In the genomic region with DNA sequence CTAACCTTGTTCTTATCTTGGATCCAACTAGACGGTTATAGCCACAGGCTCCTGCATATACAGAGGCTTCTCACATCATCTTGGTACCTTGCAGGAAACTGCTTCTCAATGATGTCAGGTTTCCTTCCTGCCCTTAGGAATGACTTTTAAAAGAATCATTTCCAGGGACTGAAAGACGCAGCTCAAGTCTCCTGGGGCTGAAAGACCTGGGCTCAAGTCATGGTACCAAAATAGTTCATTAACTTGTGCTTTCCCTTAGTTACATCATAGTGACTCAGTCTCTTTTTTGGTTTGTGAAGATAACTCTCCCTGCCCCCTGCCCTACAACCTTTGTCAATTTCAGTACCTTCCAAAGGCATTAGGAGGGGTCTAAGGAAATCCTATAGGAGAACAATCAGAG, we compare ENCODE assay signal across 12 mouse cellular contexts. TPM values are rescaled to one million over a fixed set of nuclear protein-coding genes. Genes with fewer than 3 reads are reported as not detected.
A peak's percentile ranks its signal among the peaks of the same experiment; 100 is the strongest.
DNase-seq lines count a peak whose midpoint lies in the region; TF ChIP-seq lines count a peak whose summit lies in the region.
"Had no signal": no experiment of that assay in that cellular context is flagged by ENCODE, and none has a peak within 500 bp of the region (broad histone marks: within the 10 kb centered on the region; RNA-seq: fewer than 3 reads in every experiment).

No protein-coding gene starts in this region.

- H3K27me3 ChIP-seq in kidney, adult 2 months (replicated peaks; ENCODE audit: control insufficient read depth, insufficient read depth, low read length): no peaks in the 10 kb centered on the region
- H3K27me3 ChIP-seq in testis, adult 2 months (ENCODE audit: control insufficient read depth, insufficient read depth, low read length): no peaks in the 10 kb centered on the region
- no peaks in the 10 kb centered on the region for H3K27me3 ChIP-seq in thymus, adult 2 months (ENCODE audit: control insufficient read depth, insufficient read depth, low read length)
- H3K27me3 ChIP-seq: forebrain, embryonic 13.5 days; liver, embryonic 12.5 days; megakaryocyte, embryonic 14.5 days; neural tube, embryonic 15.5 days had no signal

- 55% methylated on average over 2 of the region's 2 CpGs for WGBS in kidney, adult 2 months
- WGBS in thymus, adult 2 months: 42% methylated on average over 2 of the region's 2 CpGs

- H3K4me1 ChIP-seq in kidney, adult 2 months (ENCODE audit: control insufficient read depth, insufficient read depth, low read length): no peaks in the 10 kb centered on the region
- H3K4me1 ChIP-seq in testis, adult 2 months (ENCODE audit: control insufficient read depth, insufficient read depth, low read length): no peaks in the 10 kb centered on the region
- H3K4me1 ChIP-seq in thymus, adult 2 months (replicated peaks; ENCODE audit: control insufficient read depth, insufficient read depth, low read length): no peaks in the 10 kb centered on the region
- H3K4me1 ChIP-seq: forebrain, embryonic 13.5 days; liver, embryonic 12.5 days; megakaryocyte, embryonic 14.5 days; neural tube, embryonic 15.5 days had no signal

- no peak for TF ChIP-seq CTCF in kidney, adult 2 months (conservative IDR thresholded peaks at IDR 0.05; ENCODE audit: insufficient read depth, insufficient read length, low read depth, low read length)
- no peak for TF ChIP-seq CTCF in testis, adult 2 months (IDR thresholded peaks at IDR 0.05; ENCODE audit: control insufficient read depth, insufficient read depth, insufficient replicate concordance, low read depth, low read length)
- no peak for TF ChIP-seq CTCF in thymus, adult 2 months (IDR thresholded peaks at IDR 0.05; ENCODE audit: borderline replicate concordance, control insufficient read depth, extremely low read depth, insufficient read depth, low read length, poor library complexity)

- no peak overlapping the region for H3K4me3 ChIP-seq in kidney, adult 2 months (ENCODE audit: insufficient read depth, low read depth, low read length)
- H3K4me3 ChIP-seq in testis, adult 2 months (ENCODE audit: control insufficient read depth, low read depth, low read length): peak overlapping the region; percentile 53; the same call in 1 of the 2 replicates
- H3K4me3 ChIP-seq in thymus, adult 2 months (ENCODE audit: control insufficient read depth, insufficient read depth, low read length): no peak overlapping the region
- H3K4me3 ChIP-seq: forebrain, embryonic 13.5 days; liver, embryonic 12.5 days; megakaryocyte, embryonic 14.5 days; neural tube, embryonic 15.5 days had no signal

- TF ChIP-seq POLR2A in kidney, adult 2 months (IDR thresholded peaks at IDR 0.05; ENCODE audit: low read depth, low read length): no peak
- no peak for TF ChIP-seq POLR2A in testis, adult 2 months (IDR thresholded peaks at IDR 0.05; ENCODE audit: control insufficient read depth, low read depth, low read length)
- TF ChIP-seq POLR2A in thymus, adult 2 months (IDR thresholded peaks at IDR 0.05; ENCODE audit: control insufficient read depth, extremely low read depth, insufficient read depth, low read length, poor library complexity): no peak

- no peaks in the 10 kb centered on the region for H3K36me3 ChIP-seq in kidney, adult 2 months (ENCODE audit: control insufficient read depth, insufficient read depth, low read length)
- no peaks in the 10 kb centered on the region for H3K36me3 ChIP-seq in testis, adult 2 months (ENCODE audit: control insufficient read depth, insufficient read depth, low read length)
- no peaks in the 10 kb centered on the region for H3K36me3 ChIP-seq in thymus, adult 2 months (ENCODE audit: control insufficient read depth, insufficient read depth, low read length)
- H3K36me3 ChIP-seq: liver, embryonic 12.5 days; neural tube, embryonic 15.5 days had no signal

- intact Hi-C loops in heart, postnatal 25 days (cut with DNase I): loop anchor here (10.0 kb wide), 2 partner anchors 63 to 103 kb away; no protein-coding TSS in a partner anchor

- no peak overlapping the region; the same call in 1 of the 2 replicates for H3K27ac ChIP-seq in kidney, adult 2 months (ENCODE audit: insufficient read depth, low read depth, low read length)
- no peak overlapping the region; the same call in 1 of the 2 replicates for H3K27ac ChIP-seq in testis, adult 2 months (ENCODE audit: control insufficient read depth, insufficient read depth, low read depth, low read length)
- no peak overlapping the region for H3K27ac ChIP-seq in thymus, adult 2 months (ENCODE audit: control insufficient read depth, insufficient read depth, low read length)
- H3K27ac ChIP-seq: forebrain, embryonic 13.5 days; liver, embryonic 12.5 days; neural tube, embryonic 15.5 days had no signal

- DNase-seq in kidney, adult 2 months: peak; percentile 21
- DNase-seq in kidney, adult 11 months: no peak
- no peak for DNase-seq in testis, postnatal 14 days (ENCODE audit: low spot score)
- peak; percentile 13 for DNase-seq in heart, postnatal 25 days (ENCODE audit: low spot score)
- DNase-seq in layer of hippocampus, adult 11-12 months (ENCODE audit: low spot score): no peak
- DNase-seq in thymus, adult 2 months: no peak
- DNase-seq: adrenal gland, postnatal 25 days had no signal

RNA-seq across cellular contexts. Expression of a gene that starts 11.4 kb away (rescaled TPM):
- polyA plus RNA-seq in kidney, adult 2 months (2012; rRNA removed): 0.08 and 0.09 TPM in 2 replicates
- polyA plus RNA-seq in testis, adult 2 months (2012; rRNA removed): 144 and 156 TPM in 2 replicates
- 1 to 10 TPM; 4.0 to 4.4 TPM for total RNA-seq in heart, postnatal 25 days (2021)
- 0.09 TPM in 1 of 2 replicates, not detected in the other for polyA plus RNA-seq in thymus, adult 2 months (2012; rRNA removed)

Comparison
In these comparisons a context has a peak if more than half of its experiments do, and no peak if none do; other contexts are left out.
1. DNase-seq: peak in kidney, adult 2 months (single experiment) and heart, postnatal 25 days (single experiment); none in kidney, adult 11 months (single experiment), testis, postnatal 14 days (single experiment), layer of hippocampus, adult 11-12 months (single experiment) and thymus, adult 2 months (single experiment).
2. RNA of a gene that starts 11.4 kb away (polyA plus RNA-seq): 144 to 156 TPM in testis, adult 2 months; 0.09 TPM in thymus, adult 2 months and 0.08 to 0.09 TPM in kidney, adult 2 months; every median in the first group is over 100 times any median in the second.